Mouse (Mus musculus) megakaryocyte, embryonic 14.5 days (primary cell): Measurements from ENCODE around the gene Tmcc3.

ENCODE experiments used
- FLI1 ChIP-seq: IDR thresholded peaks from 2 replicates; pipeline ENCODE4 v1.6.1; 2012; ENCODE audit warnings: low read length, inconsistent platforms, mixed read lengths
- GATA1 ChIP-seq: IDR thresholded peaks from 3 replicates; pipeline ENCODE4 v1.6.1; 2012; ENCODE audit warnings: mixed read lengths, low read length, inconsistent platforms, borderline replicate concordance

GRCm38 (mm10) chr10:94496826-94497440 is 185.2 kb downstream of the Tmcc3 start:
- TF ChIP-seq FLI1 (no peak), GATA1 (no peak)
